Mouse (Mus musculus): ENCODE data around the gene Arih2. TPM values are rescaled to one million over a fixed set of nuclear protein-coding genes. Genes with fewer than 3 reads are reported as not detected.
A peak's percentile ranks its signal among the peaks of the same experiment; 100 is the strongest.

Arih2 gene
- polyA plus RNA-seq, 1 experiment from 2014 or later, result 31.6 TPM

DNA sequence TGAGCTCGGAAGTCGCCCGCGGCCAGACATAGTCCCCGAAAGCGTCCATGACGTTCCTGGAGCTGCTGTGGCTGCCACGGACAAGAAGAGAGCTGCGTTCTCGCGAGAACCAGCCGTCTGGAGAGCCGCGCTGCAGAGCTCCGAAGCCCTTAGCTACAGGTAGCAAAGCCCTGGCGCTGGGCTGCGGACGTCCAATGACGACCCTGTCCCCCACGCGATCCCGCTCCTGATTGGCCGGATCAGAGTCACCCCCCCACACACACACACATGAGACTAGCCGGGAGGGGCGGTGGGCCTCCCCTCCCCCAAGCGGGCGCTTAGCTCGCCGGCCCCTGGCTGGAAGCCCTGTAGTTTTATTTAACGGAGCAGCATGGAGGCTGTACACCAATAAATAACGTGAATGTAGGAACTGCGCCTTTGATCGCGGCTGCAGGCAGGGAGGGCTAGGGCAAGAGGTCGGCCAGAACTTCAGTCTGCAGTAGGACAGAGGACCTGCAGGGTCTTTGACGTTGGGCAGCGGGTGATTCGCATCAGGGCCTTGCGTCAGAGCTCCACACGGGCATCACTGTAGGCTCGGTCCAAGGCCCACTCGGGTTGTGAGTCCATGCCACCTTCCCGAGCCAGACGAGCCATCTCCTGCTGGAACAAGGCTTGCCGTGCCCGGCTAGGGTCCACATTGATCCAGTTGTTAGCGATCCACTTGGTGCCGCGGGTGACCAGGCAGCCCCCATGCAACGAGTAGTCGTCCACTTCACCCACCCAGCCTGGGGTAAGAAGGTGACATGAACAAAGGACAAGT, 70.4 kb downstream of the Arih2 start, which contains the start of gene Wdr6:
TSS of gene Wdr6 (minus strand) at position 195 of the 799 bp plus-strand sequence.
- Histone ChIP-seq H3K27me3 (ENCODE audit: control insufficient read depth, insufficient read depth, low read depth, low read length) (no peaks in the 10 kb centered on the region), H3K4me3 (ENCODE audit: low read depth, low read length) (peak within 1 kb of the TSS; percentile 78), H3K9me3 (replicated peaks; ENCODE audit: control insufficient read depth, low read length) (no peaks in the 10 kb centered on the region), H3K9ac (ENCODE audit: low read depth, low read length) (peak within 1 kb of the TSS; percentile 78), H3K27ac (ENCODE audit: low read length) (peak within 1 kb of the TSS; percentile 67), H3K4me1 (ENCODE audit: control insufficient read depth, low read depth, low read length) (peaks cover 17% of the 10 kb centered on the region), H3K36me3 (ENCODE audit: control insufficient read depth, insufficient read depth) (no peaks in the 10 kb centered on the region), H3K4me2 (ENCODE audit: low read depth, low read length) (peak within 1 kb of the TSS; percentile 96)
- peak; percentile 95 for ATAC-seq (ENCODE audit: low read depth)
- WGBS (ENCODE audit: insufficient replicate concordance), result 5% methylated on average over 51 of the region's 51 CpGs

DNA sequence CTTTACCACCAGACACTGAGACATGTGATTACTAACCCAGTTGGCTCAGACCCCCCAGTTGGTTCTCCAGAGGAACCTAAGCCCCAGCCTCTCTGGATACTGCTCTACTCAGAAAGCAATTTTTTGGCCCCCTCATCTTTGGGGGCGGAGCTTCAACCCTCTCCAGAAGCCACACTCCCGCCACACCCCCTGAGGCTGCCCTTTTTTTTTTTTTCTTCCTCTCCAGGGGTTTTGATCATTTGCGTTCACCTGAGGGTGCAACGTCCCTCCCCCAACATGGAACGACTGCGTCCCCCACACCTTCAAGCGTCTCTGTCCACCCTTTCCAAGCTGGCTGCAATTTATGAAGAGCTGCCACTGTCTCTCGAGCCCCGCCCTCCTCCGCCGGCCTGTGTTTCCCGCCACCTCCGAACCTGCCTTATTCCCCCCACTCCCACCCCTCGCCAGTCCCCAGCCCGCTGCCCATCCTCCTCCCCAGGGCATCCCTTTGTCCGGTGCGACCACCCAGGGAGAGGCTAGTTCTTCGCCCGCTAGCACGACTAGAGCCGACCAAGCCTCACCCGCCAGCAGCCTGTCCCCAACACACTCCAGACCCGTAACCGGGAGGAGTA, 71.1 kb downstream of the Arih2 start:
- peaks cover 17% of the 10 kb centered on the region for H3K4me1 ChIP-seq (ENCODE audit: control insufficient read depth, low read depth, low read length)
- under 1% methylated on average over 24 of the region's 24 CpGs for WGBS (ENCODE audit: insufficient replicate concordance)

DNA sequence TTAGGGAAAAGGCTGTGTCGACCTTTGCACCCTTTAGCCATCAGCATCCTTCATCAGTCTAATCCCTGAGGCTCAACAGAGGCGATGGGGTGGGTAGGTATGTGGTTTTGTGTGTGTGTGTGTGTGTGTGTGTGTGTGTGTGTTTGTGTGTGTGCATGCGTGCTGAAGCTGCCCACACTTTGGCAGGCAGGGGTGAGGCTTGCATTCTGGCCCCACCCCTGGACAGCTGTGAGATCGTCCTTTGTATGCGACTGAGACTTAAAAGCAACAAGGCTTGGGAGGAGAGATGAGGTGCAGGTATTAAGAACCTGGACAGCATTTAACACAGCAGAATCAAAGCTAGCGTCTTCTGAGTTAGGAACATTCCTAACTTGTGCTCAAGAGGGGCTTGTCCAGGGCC, 72.2 kb downstream of the Arih2 start:
- no peak overlapping the region for H3K9ac ChIP-seq (ENCODE audit: low read depth, low read length)
- H3K4me2 ChIP-seq (ENCODE audit: low read depth, low read length), result no peak overlapping the region
- peaks cover 7% of the 10 kb centered on the region for H3K36me3 ChIP-seq (ENCODE audit: control insufficient read depth, insufficient read depth)
- no peak overlapping the region for H3K4me3 ChIP-seq (ENCODE audit: low read depth, low read length)
- H3K27ac ChIP-seq (ENCODE audit: low read length), result no peak overlapping the region
- no peaks in the 10 kb centered on the region for H3K27me3 ChIP-seq (ENCODE audit: control insufficient read depth, insufficient read depth, low read depth, low read length)
- H3K4me1 ChIP-seq (ENCODE audit: control insufficient read depth, low read depth, low read length), result peaks cover 17% of the 10 kb centered on the region
- WGBS (ENCODE audit: insufficient replicate concordance), result 56% methylated on average over 6 of the region's 6 CpGs
- ATAC-seq (ENCODE audit: low read depth), result no peak
- no peaks in the 10 kb centered on the region for H3K9me3 ChIP-seq (replicated peaks; ENCODE audit: control insufficient read depth, low read length)

More for the DNA sequence above, 71.1 kb downstream of the Arih2 start:
- H3K4me3 ChIP-seq (ENCODE audit: low read depth, low read length), result peak overlapping the region; percentile 78
- H3K36me3 ChIP-seq (ENCODE audit: control insufficient read depth, insufficient read depth), result 0 out of 2 replicates have a peak, but pooled peaks cover 2% of the 10 kb centered on the region
- no peaks in the 10 kb centered on the region for H3K9me3 ChIP-seq (replicated peaks; ENCODE audit: control insufficient read depth, low read length)
- H3K9ac ChIP-seq (ENCODE audit: low read depth, low read length), result peak overlapping the region; percentile 78
- peak overlapping the region; percentile 67 for H3K27ac ChIP-seq (ENCODE audit: low read length)
- H3K27me3 ChIP-seq (ENCODE audit: control insufficient read depth, insufficient read depth, low read depth, low read length), result no peaks in the 10 kb centered on the region
- H3K4me2 ChIP-seq (ENCODE audit: low read depth, low read length), result peak overlapping the region; percentile 96
- ATAC-seq (ENCODE audit: low read depth), result 0 out of 2 replicates have a peak, but pooled peaks have one; percentile 5

DNA sequence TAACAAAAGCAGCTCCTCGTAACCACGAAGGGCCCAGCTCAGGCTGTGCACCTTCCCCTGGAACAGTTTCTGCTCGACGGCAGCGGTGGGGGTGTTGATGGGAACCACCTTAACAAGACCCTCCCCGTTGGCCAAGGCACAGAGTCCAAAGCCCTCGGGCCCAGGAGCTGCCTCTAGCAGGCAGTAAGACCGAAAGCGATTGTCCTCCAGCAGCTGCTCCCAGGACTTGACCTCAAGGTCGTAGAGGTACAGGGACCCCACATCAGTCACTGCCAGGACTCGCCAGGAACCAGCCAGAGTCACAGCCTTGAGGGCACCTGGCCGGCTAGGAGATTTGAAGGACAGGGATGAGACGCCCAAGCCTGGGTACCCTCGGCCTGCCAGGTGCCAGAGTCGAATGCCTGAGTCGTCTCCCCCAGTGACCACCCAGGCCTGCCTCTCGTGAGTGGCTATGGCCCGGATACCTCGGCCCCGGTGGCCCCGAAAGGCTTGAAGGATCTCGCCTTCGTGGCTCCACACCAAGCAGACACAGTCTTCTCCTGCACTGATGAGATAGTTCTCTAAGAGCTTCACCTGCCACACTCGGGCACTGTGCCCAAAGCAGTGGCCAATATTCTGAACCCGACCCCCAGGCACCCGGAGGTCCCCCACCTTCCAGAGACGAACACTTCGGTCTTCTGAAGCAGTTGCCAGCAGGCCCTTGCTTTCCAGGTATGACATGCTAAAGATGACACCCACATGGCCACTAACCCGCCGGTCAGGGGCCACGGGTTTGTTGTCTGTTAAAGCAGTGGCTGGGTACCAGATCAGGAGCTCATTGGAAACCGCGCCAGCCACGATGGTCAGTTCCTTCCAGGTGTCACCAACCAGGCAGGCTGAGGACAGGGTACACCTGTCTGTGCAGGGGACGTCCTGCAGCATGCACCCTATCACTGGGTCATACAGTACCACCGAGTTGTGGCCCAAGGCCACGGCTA, 73.6 kb downstream of the Arih2 start:
- Histone ChIP-seq H3K4me3 (ENCODE audit: low read depth, low read length) (no peak overlapping the region), H3K4me2 (ENCODE audit: low read depth, low read length) (no peak overlapping the region), H3K36me3 (ENCODE audit: control insufficient read depth, insufficient read depth) (peaks cover 7% of the 10 kb centered on the region), H3K27ac (ENCODE audit: low read length) (no peak overlapping the region), H3K9me3 (replicated peaks; ENCODE audit: control insufficient read depth, low read length) (no peaks in the 10 kb centered on the region), H3K4me1 (ENCODE audit: control insufficient read depth, low read depth, low read length) (peaks cover 20% of the 10 kb centered on the region), H3K27me3 (ENCODE audit: control insufficient read depth, insufficient read depth, low read depth, low read length) (no peaks in the 10 kb centered on the region), H3K9ac (ENCODE audit: low read depth, low read length) (no peak overlapping the region)
- no peak for ATAC-seq (ENCODE audit: low read depth)
- WGBS (ENCODE audit: insufficient replicate concordance), result 80% methylated on average over 37 of the region's 37 CpGs

DNA sequence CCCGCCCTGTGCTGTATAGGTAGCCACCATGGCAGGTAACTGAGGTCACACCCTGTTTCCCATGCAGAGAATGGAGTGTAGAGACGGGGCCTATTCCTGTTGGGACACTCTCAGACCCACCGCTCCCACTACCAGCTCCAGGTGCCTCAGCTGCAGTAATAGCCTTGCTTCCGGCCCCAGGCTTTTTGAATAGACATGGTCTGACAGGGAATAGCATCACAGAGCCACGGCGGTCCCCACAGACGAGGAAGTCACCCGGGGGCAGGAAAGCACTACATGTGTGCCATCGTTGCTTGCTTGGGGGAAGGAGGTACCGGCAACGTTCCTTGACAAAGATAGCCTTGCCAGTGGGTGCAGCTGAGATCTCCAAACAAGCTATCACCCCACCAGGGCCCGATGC, 74.3 kb downstream of the Arih2 start:
- no peak for ATAC-seq (ENCODE audit: low read depth)
- H3K9me3 ChIP-seq (replicated peaks; ENCODE audit: control insufficient read depth, low read length), result no peaks in the 10 kb centered on the region
- peaks cover 7% of the 10 kb centered on the region for H3K36me3 ChIP-seq (ENCODE audit: control insufficient read depth, insufficient read depth)
- 69% methylated on average over 12 of the region's 12 CpGs for WGBS (ENCODE audit: insufficient replicate concordance)
- H3K4me2 ChIP-seq (ENCODE audit: low read depth, low read length), result no peak overlapping the region
- H3K27ac ChIP-seq (ENCODE audit: low read length), result no peak overlapping the region
- peaks cover 27% of the 10 kb centered on the region for H3K4me1 ChIP-seq (ENCODE audit: control insufficient read depth, low read depth, low read length)
- no peak overlapping the region for H3K9ac ChIP-seq (ENCODE audit: low read depth, low read length)
- H3K27me3 ChIP-seq (ENCODE audit: control insufficient read depth, insufficient read depth, low read depth, low read length), result no peaks in the 10 kb centered on the region
- H3K4me3 ChIP-seq (ENCODE audit: low read depth, low read length), result no peak overlapping the region

DNA sequence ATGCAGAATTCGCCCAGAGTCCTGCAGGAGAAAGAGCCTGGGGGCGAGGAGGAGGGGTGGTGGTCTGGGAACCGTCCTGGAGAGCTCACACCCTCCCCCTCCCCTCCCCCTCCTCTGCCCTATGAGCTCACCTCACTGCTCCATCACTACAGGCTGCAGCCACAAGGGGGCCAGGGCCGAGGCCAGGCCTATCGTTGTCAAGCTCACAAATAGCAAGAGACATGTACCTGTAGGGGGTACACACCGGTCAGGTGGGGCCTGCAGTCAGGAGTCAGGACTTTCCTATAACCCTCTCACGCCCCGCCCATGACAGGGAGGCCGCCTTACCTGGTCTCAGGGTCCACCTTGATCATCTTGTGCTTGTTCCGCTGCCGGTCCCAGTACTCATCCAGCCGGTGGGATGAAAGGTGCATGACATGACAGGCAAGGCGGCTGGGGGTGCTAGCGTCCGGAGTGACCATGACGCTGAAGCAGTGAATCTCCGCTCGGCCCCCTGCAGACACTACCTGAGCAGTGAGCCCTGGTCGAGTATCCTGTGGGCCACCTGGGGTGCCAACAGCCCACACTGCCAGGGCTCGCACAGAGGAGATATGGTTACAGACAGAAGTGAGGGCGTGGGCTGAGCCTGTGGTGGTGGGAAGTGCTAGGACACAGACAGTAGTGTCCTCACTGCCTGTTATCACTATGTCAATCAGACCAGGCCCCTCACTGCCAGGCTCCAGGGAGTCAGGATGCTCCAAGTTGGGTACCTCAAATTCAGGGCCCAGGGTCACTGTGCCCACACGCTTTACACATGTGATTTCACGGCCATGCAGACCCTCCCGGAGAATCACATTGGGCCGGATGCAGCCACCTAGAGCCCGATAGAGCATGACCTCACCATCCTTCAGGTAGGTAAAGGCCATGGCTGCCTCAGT, 75.2 kb downstream of the Arih2 start:
- H3K27ac ChIP-seq (ENCODE audit: low read length), result no peak overlapping the region
- no peaks in the 10 kb centered on the region for H3K27me3 ChIP-seq (ENCODE audit: control insufficient read depth, insufficient read depth, low read depth, low read length)
- H3K4me2 ChIP-seq (ENCODE audit: low read depth, low read length), result no peak overlapping the region
- H3K36me3 ChIP-seq (ENCODE audit: control insufficient read depth, insufficient read depth), result peaks cover 7% of the 10 kb centered on the region
- H3K4me3 ChIP-seq (ENCODE audit: low read depth, low read length), result no peak overlapping the region
- no peak overlapping the region for H3K9ac ChIP-seq (ENCODE audit: low read depth, low read length)
- ATAC-seq (ENCODE audit: low read depth), result no peak
- H3K9me3 ChIP-seq (replicated peaks; ENCODE audit: control insufficient read depth, low read length), result no peaks in the 10 kb centered on the region
- H3K4me1 ChIP-seq (ENCODE audit: control insufficient read depth, low read depth, low read length), result peaks cover 28% of the 10 kb centered on the region
- 62% methylated on average over 26 of the region's 26 CpGs for WGBS (ENCODE audit: insufficient replicate concordance)

DNA sequence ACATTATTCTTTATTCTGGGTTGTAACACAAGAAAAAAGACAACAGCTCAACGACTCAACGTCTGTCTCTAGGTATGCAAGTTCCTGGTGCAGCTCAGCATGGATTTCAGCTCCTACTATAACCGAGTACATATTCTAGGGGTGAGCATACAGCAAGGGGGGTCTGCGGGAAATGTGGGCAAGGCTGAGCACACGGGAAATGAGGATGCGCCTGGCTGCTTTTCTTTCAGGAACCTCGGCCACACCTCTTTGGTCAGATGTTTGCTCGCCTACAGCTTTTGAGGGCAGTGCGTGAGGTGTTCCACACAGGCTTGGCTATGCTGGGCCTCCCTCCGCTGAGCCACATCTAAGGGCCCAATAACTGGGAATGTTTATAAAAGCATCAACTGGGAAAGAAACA, 76.9 kb downstream of the Arih2 start:
- no peaks in the 10 kb centered on the region for H3K27me3 ChIP-seq (ENCODE audit: control insufficient read depth, insufficient read depth, low read depth, low read length)
- peaks cover 7% of the 10 kb centered on the region for H3K36me3 ChIP-seq (ENCODE audit: control insufficient read depth, insufficient read depth)
- 78% methylated on average over 10 of the region's 10 CpGs for whole genome bisulfite sequencing (ENCODE audit: insufficient replicate concordance)
- no peak overlapping the region for H3K4me2 ChIP-seq (ENCODE audit: low read depth, low read length)
- H3K9ac ChIP-seq (ENCODE audit: low read depth, low read length), result no peak overlapping the region
- no peak overlapping the region for H3K27ac ChIP-seq (ENCODE audit: low read length)
- H3K4me3 ChIP-seq (ENCODE audit: low read depth, low read length), result no peak overlapping the region
- no peak for ATAC-seq (ENCODE audit: low read depth)
- H3K4me1 ChIP-seq (ENCODE audit: control insufficient read depth, low read depth, low read length), result peaks cover 31% of the 10 kb centered on the region
- no peaks in the 10 kb centered on the region for H3K9me3 ChIP-seq (replicated peaks; ENCODE audit: control insufficient read depth, low read length)

DNA sequence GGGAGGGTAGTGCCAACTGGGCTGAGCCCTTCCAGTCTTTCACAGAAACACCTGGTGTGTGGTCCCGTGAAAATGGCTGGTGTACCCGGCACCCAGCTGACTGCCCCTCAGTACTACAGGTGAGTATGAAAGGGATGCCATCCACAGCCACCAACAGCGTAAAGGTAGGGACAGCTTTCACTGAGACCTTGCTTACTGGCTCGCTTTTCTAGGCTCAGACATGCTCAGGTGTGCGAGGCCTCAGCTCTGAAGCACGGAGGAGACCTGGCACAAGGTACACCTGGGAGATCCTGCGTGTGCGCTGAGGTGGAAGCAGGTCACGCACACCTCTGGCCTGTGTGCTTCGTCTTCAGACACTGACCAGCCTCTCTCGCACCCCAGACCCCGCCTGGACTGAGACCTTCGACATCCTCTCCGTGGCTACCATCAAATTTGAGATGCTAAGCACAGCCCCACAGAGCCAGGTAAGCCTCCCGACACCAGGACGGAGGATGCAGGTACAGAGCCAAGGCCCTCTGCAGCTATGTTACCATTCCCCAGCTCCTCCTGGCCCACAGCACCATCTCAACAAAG, 77.7 kb downstream of the Arih2 start:
- ATAC-seq (ENCODE audit: low read depth), result no peak
- 86% methylated on average over 16 of the region's 16 CpGs for WGBS (ENCODE audit: insufficient replicate concordance)
- H3K9ac ChIP-seq (ENCODE audit: low read depth, low read length), result no peak overlapping the region
- H3K27me3 ChIP-seq (ENCODE audit: control insufficient read depth, insufficient read depth, low read depth, low read length), result no peaks in the 10 kb centered on the region
- H3K4me3 ChIP-seq (ENCODE audit: low read depth, low read length), result no peak overlapping the region
- no peak overlapping the region for H3K27ac ChIP-seq (ENCODE audit: low read length)
- no peak overlapping the region for H3K4me2 ChIP-seq (ENCODE audit: low read depth, low read length)
- peaks cover 7% of the 10 kb centered on the region for H3K36me3 ChIP-seq (ENCODE audit: control insufficient read depth, insufficient read depth)
- peaks cover 30% of the 10 kb centered on the region for H3K4me1 ChIP-seq (ENCODE audit: control insufficient read depth, low read depth, low read length)
- H3K9me3 ChIP-seq (replicated peaks; ENCODE audit: control insufficient read depth, low read length), result no peaks in the 10 kb centered on the region
